In the genomic region with DNA sequence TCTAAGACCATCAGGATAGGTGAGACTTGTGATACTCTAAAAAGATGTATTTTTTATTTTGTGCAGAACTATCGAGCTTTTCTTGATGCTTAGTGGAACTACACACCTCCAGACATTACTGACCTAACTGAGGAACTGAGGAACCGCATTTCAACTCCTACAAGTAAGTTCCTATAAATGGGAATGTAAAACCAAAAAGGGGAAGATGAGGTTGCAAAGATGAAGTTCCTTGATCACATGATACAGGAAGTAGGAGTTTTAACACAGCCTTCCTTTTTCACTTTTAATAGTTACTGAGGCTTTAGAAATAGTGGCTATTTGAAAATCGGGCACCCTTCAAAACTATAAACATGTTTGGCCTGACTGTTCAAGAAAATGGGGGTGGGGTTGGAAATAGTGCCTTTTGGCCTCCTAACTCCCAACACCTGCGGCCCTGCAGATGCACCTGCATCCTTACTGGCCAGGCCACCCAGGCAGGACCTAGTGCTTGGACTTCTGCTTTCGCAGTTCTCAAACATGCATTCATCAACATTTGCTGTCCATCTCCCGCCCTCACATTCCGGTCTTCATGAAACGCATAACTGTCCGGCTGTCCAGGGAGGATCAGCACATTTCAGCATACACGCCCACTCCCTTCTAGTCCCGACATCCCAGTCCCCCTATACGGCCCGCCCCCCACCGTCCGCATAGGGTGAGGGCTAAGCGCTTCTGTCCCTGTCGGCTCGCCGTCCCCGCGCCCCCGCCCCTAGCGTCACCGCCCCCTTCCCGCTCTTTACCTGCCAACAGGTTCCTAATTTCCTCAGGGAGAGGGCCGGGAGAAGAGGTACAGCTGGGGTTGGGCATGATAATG, we compare ENCODE assay signal across 8 mouse cellular contexts. TPM values are rescaled to one million over a fixed set of nuclear protein-coding genes. Genes with fewer than 3 reads are reported as not detected.
DNase-seq lines count a peak whose midpoint lies in the region; ATAC-seq and TF ChIP-seq lines count a peak whose summit lies in the region.

No protein-coding gene starts in this region.

- no peaks in the 10 kb centered on the region for H3K27me3 ChIP-seq in CH12.LX (replicated peaks)
- peaks cover 50% of the 10 kb centered on the region for H3K27me3 ChIP-seq in embryonic facial prominence, embryonic 15.5 days
- H3K27me3 ChIP-seq in limb, embryonic 11.5 days (ENCODE audit: control insufficient read depth, insufficient read depth, low read length): peaks cover 4% of the 10 kb centered on the region; the same call in 1 of the 2 replicates
- peaks cover 52% of the 10 kb centered on the region for H3K27me3 ChIP-seq in midbrain, embryonic 15.5 days (replicated peaks)

- peaks cover 0 to 2% of the 10 kb centered on the region in 2 experiments for H3K36me3 ChIP-seq in CH12.LX (replicated peaks in 1 of 2; ENCODE audit: control insufficient read depth in 1 of 2, insufficient read depth in 1 of 2, low read length in 1 of 2)
- no peaks in the 10 kb centered on the region for H3K36me3 ChIP-seq in embryonic facial prominence, embryonic 15.5 days
- H3K36me3 ChIP-seq in limb, embryonic 11.5 days (ENCODE audit: control insufficient read depth, insufficient read depth, low read length): no peaks in the 10 kb centered on the region
- H3K36me3 ChIP-seq in midbrain, embryonic 15.5 days (replicated peaks): no peaks in the 10 kb centered on the region

- intact Hi-C loops in gastrocnemius, adult 2 months (cut with DNase I): loop anchor here (5.0 kb wide), 3 partner anchors 51 to 181 kb away; a partner anchor contains a TSS

- no peaks in the 10 kb centered on the region for H3K9me3 ChIP-seq in CH12.LX (replicated peaks; ENCODE audit: low read length)
- H3K9me3 ChIP-seq in embryonic facial prominence, embryonic 15.5 days (replicated peaks): no peaks in the 10 kb centered on the region
- H3K9me3 ChIP-seq in limb, embryonic 11.5 days (ENCODE audit: control insufficient read depth, low read length): no peaks in the 10 kb centered on the region
- no peaks in the 10 kb centered on the region for H3K9me3 ChIP-seq in midbrain, embryonic 15.5 days

- no peak for TF ChIP-seq POLR2A in CH12.LX (IDR thresholded peaks at IDR 0.05; ENCODE audit: low read depth, low read length)

- peaks cover 6% of the 10 kb centered on the region for H3K79me2 ChIP-seq in CH12.LX (replicated peaks; ENCODE audit: control insufficient read depth, extremely low read depth, insufficient read depth, poor library complexity, severe bottlenecking)

- H3K9ac ChIP-seq in CH12.LX (ENCODE audit: insufficient read depth, low read depth): peak overlapping the region; percentile 58
- H3K9ac ChIP-seq in embryonic facial prominence, embryonic 15.5 days: no peak overlapping the region
- H3K9ac ChIP-seq in limb, embryonic 11.5 days (ENCODE audit: low read length): no peak overlapping the region
- peak overlapping the region; percentile 51 for H3K9ac ChIP-seq in midbrain, embryonic 15.5 days

- peak; percentile 76; the same call in 1 of the 2 replicates for ATAC-seq in embryonic facial prominence, embryonic 15.5 days (ENCODE audit: insufficient number of reproducible peaks, low FRiP score, low TSS enrichment, low read depth)
- peak; percentile 83 for ATAC-seq in limb, embryonic 11.5 days (ENCODE audit: insufficient number of reproducible peaks, low FRiP score, low TSS enrichment, low read depth)
- peak; percentile 76 for ATAC-seq in midbrain, embryonic 15.5 days (replicated peaks)

- peak; percentile 20; the same call in 1 of the 2 replicates for TF ChIP-seq EP300 in CH12.LX (IDR thresholded peaks at IDR 0.05; ENCODE audit: low read length)

- peak overlapping the region; percentile 84 for H3K27ac ChIP-seq in gastrocnemius, adult 2 months
- H3K27ac ChIP-seq in CH12.LX (ENCODE audit: insufficient read depth, low read depth): peak overlapping the region; percentile 30
- H3K27ac ChIP-seq in embryonic facial prominence, embryonic 15.5 days (replicated peaks): no peak overlapping the region
- H3K27ac ChIP-seq in limb, embryonic 11.5 days (replicated peaks; ENCODE audit: low read depth, low read length): no peak overlapping the region
- H3K27ac ChIP-seq in midbrain, embryonic 15.5 days: no peak overlapping the region

- peak overlapping the region; percentile 38; the same call in 1 of the 2 replicates for H3K4me2 ChIP-seq in CH12.LX (ENCODE audit: insufficient read depth, low read depth, poor library complexity, severe bottlenecking)
- H3K4me2 ChIP-seq in embryonic facial prominence, embryonic 15.5 days (replicated peaks): peak overlapping the region; percentile 86
- H3K4me2 ChIP-seq in limb, embryonic 11.5 days (ENCODE audit: low read depth, severe bottlenecking): peak overlapping the region; percentile 69
- H3K4me2 ChIP-seq in midbrain, embryonic 15.5 days: peak overlapping the region; percentile 79

- TF ChIP-seq RAD21 in CH12.LX (IDR thresholded peaks at IDR 0.05; ENCODE audit: low read depth, low read length): no peak

- peaks cover 2 to 36% of the 10 kb centered on the region in 2 experiments; a peak in 3 of 4 replicates for H3K4me1 ChIP-seq in CH12.LX (ENCODE audit: control insufficient read depth in 1 of 2, insufficient read depth in 2 of 2)
- H3K4me1 ChIP-seq in embryonic facial prominence, embryonic 15.5 days: 0 out of 2 replicates have a peak, but pooled peaks cover 2% of the 10 kb centered on the region
- H3K4me1 ChIP-seq in limb, embryonic 11.5 days (ENCODE audit: control insufficient read depth, insufficient read depth, low read length): peaks cover 8% of the 10 kb centered on the region
- H3K4me1 ChIP-seq in midbrain, embryonic 15.5 days: peaks cover 14% of the 10 kb centered on the region; the same call in 1 of the 2 replicates

- no peak for TF ChIP-seq CTCF in gastrocnemius, adult 2 months (IDR thresholded peaks at IDR 0.05)
- no peak for TF ChIP-seq CTCF in CH12.LX (conservative IDR thresholded peaks at IDR 0.05 in 1 of 2, IDR thresholded peaks at IDR 0.05 in 1 of 2; ENCODE audit: low read depth in 2 of 2, low read length in 2 of 2)

- in situ Hi-C loops in CH12.LX (cut with MboI; ENCODE audit: low pct_ligation_motif_present, low pct_unique_long_range_greater_than_20kb, low sequenced_read_pairs): loop anchor here (25.0 kb wide), 1 partner anchor 201 kb away; a partner anchor contains a TSS

- peak overlapping the region; percentile 87 for H3K4me3 ChIP-seq in gastrocnemius, adult 2 months
- peak overlapping the region; percentile 74 to 89 (median 74) for H3K4me3 ChIP-seq in CH12.LX (replicated peaks in 1 of 3; ENCODE audit: low read depth in 2 of 3, low read length in 2 of 3, poor library complexity in 1 of 3)
- peak overlapping the region; percentile 62 for H3K4me3 ChIP-seq in embryonic facial prominence, embryonic 15.5 days (replicated peaks)
- peak overlapping the region; percentile 47 for H3K4me3 ChIP-seq in limb, embryonic 11.5 days (ENCODE audit: low read depth, low read length)
- peak overlapping the region; percentile 61 for H3K4me3 ChIP-seq in midbrain, embryonic 15.5 days

- dilution Hi-C loops in CH12.LX (cut with MboI; ENCODE audit: extremely low pct_ligation_motif_present, extremely low pct_unique_long_range_greater_than_20kb, low sequenced_read_pairs): no loop called here

- no peak for DNase-seq in gastrocnemius, adult 2 months
- DNase-seq in gastrocnemius, adult 18-20 months (ENCODE audit: low spot score): no peak
- DNase-seq in CH12.LX (ENCODE audit: extremely low read depth): peak; percentile 71
- no peak for DNase-seq in limb, embryonic 11.5 days (ENCODE audit: low spot score)
- DNase-seq in urinary bladder, postnatal 14 days (ENCODE audit: low spot score): no peak
- no peak for DNase-seq in urinary bladder, adult 18-20 months (ENCODE audit: low spot score in 2 of 2)

- 8% methylated on average over 26 of the region's 26 CpGs for WGBS in embryonic facial prominence, embryonic 15.5 days
- 8% methylated on average over 26 of the region's 26 CpGs for WGBS in limb, embryonic 11.5 days
- 10% methylated on average over 26 of the region's 26 CpGs for WGBS in midbrain, embryonic 15.5 days

TF ChIP-seq in CH12.LX, 34 proteins besides CTCF, POLR2A, EP300 and RAD21 (continues in another document):
- no peak for TF ChIP-seq KAT2A (IDR thresholded peaks at IDR 0.05; ENCODE audit: insufficient replicate concordance, low read length)
- TF ChIP-seq GABPA (IDR thresholded peaks at IDR 0.05; ENCODE audit: insufficient replicate concordance, low read depth, low read length): no peak
- no peak for TF ChIP-seq MAFK (IDR thresholded peaks at IDR 0.05; ENCODE audit: insufficient replicate concordance, low read length)
- no peak for TF ChIP-seq E2F4 (IDR thresholded peaks at IDR 0.05; ENCODE audit: insufficient replicate concordance, low read depth, low read length)
- TF ChIP-seq JUND (conservative IDR thresholded peaks at IDR 0.05; ENCODE audit: low read depth, low read length): no peak
- TF ChIP-seq SMC3 (IDR thresholded peaks at IDR 0.05; ENCODE audit: low read depth, low read length): no peak
- peak; percentile 49; the same call in 1 of the 2 replicates for TF ChIP-seq MXI1 (IDR thresholded peaks at IDR 0.05; ENCODE audit: low read depth, low read length)
- no peak for TF ChIP-seq USF2 (conservative IDR thresholded peaks at IDR 0.05; ENCODE audit: low read depth, low read length)
- peak; percentile 88 for TF ChIP-seq MAZ (IDR thresholded peaks at IDR 0.05; ENCODE audit: low read depth, low read length)
- TF ChIP-seq ELF1 (IDR thresholded peaks at IDR 0.05; ENCODE audit: low read depth, low read length): no peak
- no peak for TF ChIP-seq JUN (IDR thresholded peaks at IDR 0.05; ENCODE audit: insufficient read depth, low read depth, low read length)
- no peak for TF ChIP-seq PAX5 (IDR thresholded peaks at IDR 0.05; ENCODE audit: low read length)
- TF ChIP-seq SIN3A (IDR thresholded peaks at IDR 0.05; ENCODE audit: low read length): peak; percentile 44; the same call in 1 of the 2 replicates
- peak; percentile 2; the same call in 1 of the 2 replicates for TF ChIP-seq USF1 (IDR thresholded peaks at IDR 0.05; ENCODE audit: low read depth, low read length)
- no peak for TF ChIP-seq ZKSCAN1 (IDR thresholded peaks at IDR 0.05; ENCODE audit: borderline replicate concordance, low read depth, low read length)
- TF ChIP-seq TBP (conservative IDR thresholded peaks at IDR 0.05; ENCODE audit: low read depth, low read length): no peak
- TF ChIP-seq NELFE (IDR thresholded peaks at IDR 0.05; ENCODE audit: low read depth, low read length): no peak
- TF ChIP-seq ETS1 (conservative IDR thresholded peaks at IDR 0.05; ENCODE audit: low read depth, low read length): no peak

RNA-seq across cellular contexts. Expression of a gene that starts 0.6 kb away (rescaled TPM):
- 1 to 10 TPM; 1.9 to 4.0 TPM for total RNA-seq in gastrocnemius, adult 2 months (2021)
- total RNA-seq in gastrocnemius, adult 18-20 months (2021): 1 to 10 TPM; 3.9 to 4.3 TPM
- total RNA-seq in CH12.LX (2012; rRNA removed) (25.8 and 30.2 TPM in 2 replicates), CH12.LX (2014; rRNA removed) (51.9 and 61.0 TPM in 2 replicates)
- polyA plus RNA-seq in CH12.LX (2012; ENCODE audit: insufficient read length, low read depth): 76.1 and 85.9 TPM in 2 replicates
- polyA plus RNA-seq in embryonic facial prominence, embryonic 15.5 days (2015; fragmentation: Nextera tagmentation; extraction: Ambion mirVana): 11.7 and 14.3 TPM in 2 replicates
- 15.3 and 20.3 TPM in 2 replicates for polyA plus RNA-seq in limb, embryonic 11.5 days (2014; fragmentation: Nextera tagmentation; extraction: Ambion mirVana)
- 4.8 and 5.4 TPM in 2 replicates for polyA plus RNA-seq in midbrain, embryonic 15.5 days (2015; fragmentation: Nextera tagmentation; extraction: Ambion mirVana)

Comparison
In these comparisons a context has a peak if more than half of its experiments do, and no peak if none do; other contexts are left out.
1. H3K27ac ChIP-seq: peak in gastrocnemius, adult 2 months (single experiment) and CH12.LX (single experiment); none in embryonic facial prominence, embryonic 15.5 days (single experiment), limb, embryonic 11.5 days (single experiment) and midbrain, embryonic 15.5 days (single experiment).
2. H3K9ac ChIP-seq: peak in CH12.LX (single experiment) and midbrain, embryonic 15.5 days (single experiment); none in embryonic facial prominence, embryonic 15.5 days (single experiment) and limb, embryonic 11.5 days (single experiment).
3. Peak in every context shown above with its lines, with median percentiles within 50 percentile points of each other: H3K4me3 ChIP-seq, H3K4me2 ChIP-seq and ATAC-seq.